Mouse (Mus musculus) stomach, postnatal 0 days (tissue): ENCODE results near the gene Ncl.

ENCODE experiments used
- CTCF ChIP-seq: IDR thresholded peaks from 2 replicates; pipeline ENCODE4 v1.5.1; 2016; ENCODE audit warnings: antibody characterized with exemption, low read depth, mild to moderate bottlenecking, moderate library complexity
- EP300 ChIP-seq: optimal IDR thresholded peaks from 2 replicates; pipeline ENCODE3; 2016; ENCODE audit warnings: antibody characterized with exemption

DNA sequence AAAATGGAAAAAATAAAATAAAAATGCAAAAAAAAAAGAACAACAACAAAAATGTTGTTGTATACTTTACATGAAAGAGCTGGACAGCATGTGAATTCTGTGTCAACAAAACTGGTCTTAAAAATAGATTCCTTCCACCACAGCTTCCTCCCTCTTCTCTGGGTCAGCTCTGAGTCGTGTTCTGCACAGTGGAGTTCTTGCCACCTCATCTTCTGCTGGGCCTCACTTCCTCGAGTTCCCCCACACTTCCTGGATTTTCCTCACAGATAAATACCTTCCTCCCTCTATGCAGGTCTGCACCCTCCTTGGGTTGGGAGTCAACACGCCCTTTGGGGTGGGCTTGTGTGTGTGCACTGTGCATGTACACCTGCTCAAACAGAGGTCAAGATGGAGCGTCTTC lies 47.1 kb upstream of the Ncl start:
- TF ChIP-seq CTCF (no peak), EP300 (no peak)
